Mouse (Mus musculus) olfactory bulb, adult 2 months (tissue): ENCODE measurements around the gene Ift27.

Source experiments
- CTCF ChIP-seq: fragments of 200-500 bp; IDR thresholded peaks from 2 replicates; pipeline ENCODE4 v1.5.1; 2012; ENCODE audit warnings: low read depth, mild to moderate bottlenecking, low read length, moderate library complexity; ENCODE audit not compliant: insufficient read depth
- POLR2A ChIP-seq: fragments of 200-500 bp; IDR thresholded peaks from 2 replicates; pipeline ENCODE4 v1.6.1; 2012; ENCODE audit warnings: mild to moderate bottlenecking, low read depth, low read length, moderate library complexity; ENCODE audit not compliant: insufficient read depth

GRCm38 (mm10) chr15:78153045-78153775, 20.7 kb downstream of the Ift27 start:
- TF ChIP-seq CTCF (no peak), POLR2A (no peak)
